Mouse (Mus musculus): ENCODE results near the gene Slc30a10.

Slc30a10 gene

DNA sequence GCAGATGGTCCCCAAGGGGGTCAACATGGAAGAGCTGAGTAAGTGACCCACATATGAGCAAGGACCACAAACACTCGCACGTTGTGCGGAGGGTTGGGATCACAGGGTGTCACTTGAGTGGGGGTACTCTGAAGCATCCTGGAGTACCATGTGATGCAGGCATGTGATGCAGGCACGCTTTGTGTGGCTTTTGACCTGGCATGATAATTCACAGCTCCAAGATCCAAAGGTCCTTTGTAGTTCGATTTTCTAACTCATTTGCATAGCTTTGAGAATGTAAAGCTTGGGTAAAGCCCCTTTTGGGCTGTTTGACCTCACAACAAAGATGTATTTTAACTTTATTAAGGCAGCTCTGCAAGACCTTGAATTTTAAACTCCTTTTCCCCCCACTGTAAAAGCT is 8.2 kb downstream of the Slc30a10 start:
- DNase-seq (ENCODE audit: low spot score), result no peak

DNA sequence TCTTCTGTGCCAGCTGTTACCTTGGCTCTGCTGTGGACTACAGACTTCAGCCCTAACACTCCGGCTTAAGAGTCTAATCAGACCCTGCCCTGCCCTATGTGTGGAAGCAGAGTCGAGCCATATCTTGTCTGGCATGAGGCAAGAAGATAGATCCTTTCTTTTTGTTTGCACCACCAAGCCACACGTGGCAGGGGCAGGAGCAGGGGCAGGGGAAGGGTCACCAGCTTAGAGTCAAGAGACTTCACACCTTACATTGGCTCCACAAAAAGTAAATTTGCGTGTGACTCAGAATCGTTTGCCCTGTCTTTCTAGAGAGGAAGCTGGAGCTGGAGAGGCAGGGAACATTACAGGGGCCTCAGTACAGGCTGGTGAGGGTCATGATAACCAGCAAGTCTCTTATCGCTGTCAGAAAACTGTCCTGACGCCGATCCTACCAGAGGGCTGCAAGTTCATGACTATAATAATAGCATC is 14.9 kb downstream of the Slc30a10 start:
- DNase-seq (ENCODE audit: low spot score), result peak; percentile 76

DNA sequence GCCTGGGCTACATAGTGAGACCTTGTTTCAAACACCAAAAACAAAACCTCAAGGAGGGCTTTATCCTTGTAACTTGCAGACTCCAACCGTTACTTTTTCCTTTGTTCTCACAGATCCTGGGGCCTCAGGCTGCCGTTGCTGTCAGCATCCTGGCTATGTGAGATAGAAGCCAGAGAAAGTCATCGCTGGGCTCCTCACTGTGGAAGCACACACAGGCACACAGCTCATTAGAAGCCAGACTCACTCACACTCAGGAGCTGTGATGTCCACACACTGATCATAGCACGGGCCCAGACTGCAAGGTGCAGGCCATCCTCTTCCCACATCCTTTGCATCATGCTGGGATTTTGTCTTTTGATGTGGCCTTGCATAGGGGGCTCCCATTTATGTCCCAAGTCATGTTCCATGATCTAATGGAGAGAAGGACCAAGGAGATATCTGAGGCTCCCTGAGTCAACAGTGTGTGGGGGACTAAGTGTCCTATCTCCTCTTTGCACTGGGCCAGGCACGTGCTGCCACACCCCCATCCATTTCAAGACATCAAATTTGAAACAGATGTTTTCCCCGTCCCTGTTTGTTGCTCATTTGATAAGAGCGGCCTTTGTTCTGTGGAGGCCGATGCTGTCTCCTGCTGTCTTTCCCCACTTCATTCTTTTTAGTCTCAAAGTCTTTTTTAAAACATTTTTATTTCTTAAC is 17.5 kb downstream of the Slc30a10 start:
- DNase-seq (ENCODE audit: low spot score), result peak; percentile 89

DNA sequence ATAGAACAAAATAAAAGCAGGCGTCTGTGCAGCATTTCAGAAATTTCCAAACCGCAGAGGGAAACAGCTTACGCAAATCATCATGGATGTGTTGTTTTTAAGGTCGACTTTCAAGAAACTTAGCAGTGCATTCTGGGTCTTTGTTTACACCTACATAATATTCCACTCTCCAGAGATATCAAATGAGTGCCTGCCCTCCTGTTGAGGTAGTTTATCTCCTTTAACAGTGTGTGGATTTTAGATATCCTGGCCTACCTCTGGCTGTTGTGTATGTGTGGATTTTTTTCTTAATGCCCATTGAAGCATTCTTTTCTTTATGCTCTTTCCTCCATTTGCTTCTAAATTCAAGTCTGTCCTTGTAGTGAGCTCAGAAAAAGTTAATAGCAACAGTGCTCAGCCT is 18.1 kb downstream of the Slc30a10 start:
- DNase-seq (ENCODE audit: low spot score), result peak; percentile 50

DNA sequence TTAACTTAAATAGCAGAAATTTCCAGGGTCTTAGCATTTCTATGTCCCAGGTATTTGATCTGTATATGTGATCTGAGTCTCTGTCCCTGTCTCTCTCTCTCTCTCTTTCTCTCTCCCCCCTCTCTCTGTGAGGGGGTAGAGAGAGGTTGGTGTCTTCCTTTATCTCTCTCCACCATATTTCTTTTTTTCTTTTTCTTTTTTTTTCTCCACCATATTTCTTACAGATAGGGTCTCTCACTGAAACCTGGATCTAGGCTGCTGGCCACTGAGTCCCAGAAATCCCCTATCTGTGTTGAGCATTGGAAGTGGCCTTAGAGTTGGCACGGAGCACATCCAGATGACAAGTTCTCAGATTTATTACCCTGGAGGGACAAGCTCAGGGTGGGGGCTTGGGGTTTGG is 18.8 kb downstream of the Slc30a10 start:
- DNase-seq (ENCODE audit: low spot score), result no peak

DNA sequence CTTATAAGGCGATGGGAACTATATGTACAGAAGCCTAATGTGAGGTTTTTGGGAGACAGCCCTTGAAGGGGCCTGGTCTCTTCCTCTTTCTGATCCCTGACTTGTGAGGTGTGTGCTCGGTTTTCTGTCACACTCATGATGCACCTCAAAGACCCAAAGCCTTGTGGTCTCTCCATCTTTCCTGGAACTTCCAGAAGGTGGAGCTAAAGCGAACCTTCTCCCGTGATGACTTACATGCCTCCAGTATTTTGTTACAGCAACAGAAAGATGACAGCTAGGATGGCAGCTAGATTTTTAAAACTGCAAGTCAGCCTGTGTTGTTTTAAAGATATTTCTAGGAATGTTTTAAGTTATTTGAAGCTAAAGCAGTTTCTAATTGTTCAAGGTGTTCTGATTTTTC is 25.2 kb downstream of the Slc30a10 start:
- no peak for DNase-seq (ENCODE audit: low spot score)

DNA sequence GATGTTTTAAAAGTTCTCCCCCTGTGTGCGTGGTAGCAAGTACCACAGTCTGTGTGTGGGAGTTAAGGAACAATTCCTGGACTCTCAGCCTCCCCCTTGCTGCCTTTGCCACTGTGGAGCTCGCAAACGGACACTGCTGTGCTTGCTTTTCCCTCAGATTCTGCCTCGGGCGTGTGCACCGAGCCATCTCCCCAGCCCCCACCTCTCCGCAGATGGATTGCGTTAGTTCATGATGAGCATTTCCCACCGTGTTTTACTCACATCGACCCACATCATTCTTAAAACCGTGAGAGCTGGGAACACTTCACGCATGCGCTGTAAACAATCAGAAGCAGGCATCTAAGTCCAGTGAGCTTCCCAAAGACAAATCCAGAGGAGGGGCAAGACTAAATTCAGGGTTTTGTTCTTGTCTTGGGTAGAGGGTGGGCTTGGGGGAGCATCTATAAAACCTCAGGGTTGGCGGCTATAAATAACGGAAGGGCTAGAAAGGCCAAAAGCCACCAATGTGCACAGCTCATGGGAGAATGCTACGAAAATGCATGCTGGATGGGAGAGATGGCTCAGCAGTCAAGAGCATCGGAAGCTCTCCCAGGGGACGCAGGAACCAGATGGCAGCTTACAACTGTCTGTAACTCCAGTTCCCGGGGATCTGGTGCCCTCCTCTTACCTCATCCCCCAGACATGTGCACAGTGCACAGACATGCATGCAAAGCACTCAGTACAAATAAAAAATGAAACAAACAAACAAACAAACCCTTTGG is 27.5 kb downstream of the Slc30a10 start:
- DNase-seq (ENCODE audit: low spot score), result no peak

DNA sequence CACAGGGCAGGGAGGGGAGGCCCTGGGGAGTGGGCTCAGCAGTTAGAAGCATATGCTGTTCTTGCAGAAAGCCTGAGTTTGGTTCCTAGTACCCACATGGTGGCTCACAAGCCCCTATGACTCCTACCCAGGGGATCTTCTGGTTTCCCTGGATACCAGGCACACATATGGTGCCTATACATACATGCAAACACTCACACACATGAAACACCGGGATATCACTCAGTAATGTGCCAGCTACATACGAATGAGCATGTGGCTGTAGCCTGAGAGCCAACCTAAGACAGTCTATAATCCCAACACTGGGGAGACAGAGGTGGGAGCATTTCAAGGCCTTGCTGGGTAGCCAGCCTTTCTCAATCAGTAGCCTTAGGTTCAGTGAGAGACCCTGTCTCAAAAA is 28.1 kb downstream of the Slc30a10 start:
- no peak for DNase-seq (ENCODE audit: low spot score)

DNA sequence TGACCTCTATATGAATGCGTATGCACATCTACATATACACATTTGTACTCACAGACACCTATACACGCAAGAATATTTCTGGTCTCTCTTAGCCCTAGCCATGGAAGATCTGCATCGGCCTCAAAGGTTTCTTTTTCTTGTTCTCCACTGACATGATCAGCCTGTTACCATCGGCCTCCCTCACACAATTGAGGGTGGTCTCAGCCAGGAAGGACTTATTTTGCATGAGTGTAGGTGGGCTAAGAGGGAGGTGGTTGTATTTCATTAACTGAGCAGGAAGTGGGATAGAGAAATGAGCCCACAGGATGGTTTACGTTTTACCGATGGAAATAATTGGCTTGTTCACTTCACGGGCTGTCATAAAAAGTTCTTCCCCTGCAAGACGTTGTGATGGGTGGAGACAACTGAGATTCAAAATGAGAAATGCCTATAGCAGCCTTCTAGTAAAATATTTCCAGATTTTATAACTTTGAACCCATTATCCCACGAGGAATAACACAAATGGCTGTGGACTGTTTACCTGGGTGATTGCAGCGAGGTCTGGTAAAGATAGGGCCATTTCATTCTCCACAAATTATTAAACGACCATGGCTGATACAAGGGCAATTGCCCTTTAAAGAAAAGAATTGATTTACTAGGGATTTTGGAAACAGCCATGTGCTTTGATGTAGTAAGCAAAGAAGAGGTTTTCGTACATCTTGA is 28.9 kb downstream of the Slc30a10 start:
- no peak for DNase-seq (ENCODE audit: low spot score)

DNA sequence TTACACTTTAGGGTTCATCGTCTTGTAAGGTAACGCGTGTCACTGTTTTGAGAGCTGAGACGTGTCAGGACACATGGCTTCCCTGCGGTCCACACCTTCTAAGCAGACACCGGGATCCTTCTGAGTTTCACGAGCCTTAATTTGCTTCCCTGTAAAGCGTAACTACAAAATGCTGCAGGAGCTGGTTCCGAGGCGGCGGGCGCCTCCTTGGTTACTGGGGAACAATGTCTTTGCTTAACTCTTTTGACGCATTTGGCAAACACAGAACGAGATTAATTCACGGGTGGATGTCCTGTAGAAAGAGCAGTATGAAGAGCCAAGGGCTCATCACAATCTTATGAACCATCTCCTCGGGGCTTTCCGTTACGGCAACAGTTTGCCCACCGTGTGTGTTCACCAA is 29.6 kb downstream of the Slc30a10 start:
- no peak for DNase-seq (ENCODE audit: low spot score)

DNA sequence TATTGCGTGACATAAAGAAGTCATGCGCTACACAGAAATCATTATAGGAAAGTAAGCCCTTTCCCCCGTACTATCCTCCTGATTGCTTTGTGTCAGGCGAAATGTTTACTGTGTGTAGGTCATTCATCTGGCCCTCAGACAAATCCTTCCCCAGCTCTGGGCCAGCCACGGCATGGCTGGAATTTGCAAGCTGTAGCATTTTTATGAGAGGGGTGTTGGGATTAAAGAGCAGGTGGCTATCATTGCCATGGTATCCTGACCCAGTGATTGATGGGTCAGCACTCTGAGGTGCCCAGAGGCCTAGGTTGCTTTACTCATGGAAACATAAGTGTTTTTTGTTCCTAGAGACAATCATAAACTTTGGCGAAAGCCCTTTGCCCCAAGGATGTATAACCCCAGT is 35.2 kb downstream of the Slc30a10 start:
- no peak for DNase-seq (ENCODE audit: low spot score)

DNA sequence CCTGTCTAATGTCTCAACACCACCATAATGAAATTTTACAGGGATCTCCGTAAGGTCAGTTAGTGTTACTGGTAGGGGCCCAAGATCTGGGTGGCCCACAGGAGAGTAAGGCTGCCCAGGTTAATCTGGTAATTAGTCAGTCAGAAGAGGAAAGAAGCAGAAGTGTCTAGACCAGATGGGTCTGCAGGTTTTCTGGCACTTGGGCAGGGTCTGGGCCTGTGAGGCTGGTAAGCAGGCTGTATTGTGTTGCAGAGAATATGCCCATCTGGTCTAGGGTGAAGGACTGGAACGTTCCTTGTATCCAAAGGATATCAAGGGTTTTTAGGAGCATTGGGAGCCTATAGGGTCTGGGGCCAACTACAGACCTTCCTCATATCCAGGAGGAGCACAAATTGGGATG is 36.0 kb downstream of the Slc30a10 start:
- no peak for DNase-seq (ENCODE audit: low spot score)

DNA sequence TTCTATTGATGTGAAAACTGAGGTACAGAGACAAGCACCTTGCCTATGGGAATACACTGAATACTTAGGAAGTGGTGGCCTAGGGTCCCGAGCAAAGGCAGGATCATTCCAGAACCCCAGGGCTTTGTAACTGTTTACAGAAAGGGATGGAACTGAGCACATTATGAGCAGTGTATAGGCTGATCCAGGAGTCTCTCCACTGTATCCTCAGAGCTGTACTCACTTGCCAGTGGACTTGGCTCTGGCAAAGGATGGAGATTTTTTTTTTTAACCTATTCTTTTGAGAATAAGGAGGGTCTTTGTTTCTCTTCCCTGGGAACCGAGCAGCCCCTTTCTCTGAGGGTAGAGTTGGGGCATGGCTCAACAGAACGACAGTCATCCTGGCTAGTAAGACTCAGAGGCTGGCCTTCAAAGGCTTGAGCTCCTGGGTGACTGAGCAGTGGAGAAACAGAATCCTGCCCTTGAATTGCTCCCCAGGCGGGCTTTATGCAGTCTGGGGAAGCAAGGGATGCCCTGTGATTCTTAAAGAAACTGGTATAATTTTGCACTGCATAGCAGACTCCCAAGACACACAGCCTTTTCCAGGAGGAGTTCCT is 38.9 kb downstream of the Slc30a10 start:
- no peak for DNase-seq (ENCODE audit: low spot score)

DNA sequence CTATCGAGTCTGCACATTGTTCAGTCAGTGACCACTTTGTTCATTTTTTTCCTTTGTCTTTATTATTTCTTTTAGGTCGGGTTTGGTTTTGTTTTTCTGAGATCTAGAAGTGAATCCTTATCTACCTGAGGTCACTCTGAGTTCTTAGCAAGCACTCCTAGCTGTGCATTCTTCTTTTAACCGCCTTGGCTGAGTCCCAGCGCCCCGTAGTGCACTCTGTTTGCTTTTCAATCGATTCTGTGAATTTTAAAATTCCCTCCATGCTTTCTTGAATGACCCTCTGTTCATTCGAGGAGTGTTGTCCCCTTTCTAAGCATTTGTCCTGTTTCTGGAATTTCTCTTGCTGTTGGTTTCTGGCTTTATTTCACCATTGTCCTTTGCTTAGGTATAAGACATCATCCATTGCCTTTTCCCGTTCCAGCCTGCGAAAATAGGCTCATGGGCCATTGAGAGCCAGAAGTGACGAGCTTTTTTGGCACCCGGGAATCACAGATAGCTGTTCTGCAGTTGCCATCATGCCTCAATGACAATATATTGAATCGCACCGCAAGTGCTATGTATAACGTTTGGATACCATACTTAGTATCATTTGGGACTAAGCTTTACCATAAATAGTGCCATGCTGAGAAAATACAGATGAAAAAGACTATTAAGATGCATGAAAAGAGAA is 42.3 kb downstream of the Slc30a10 start:
- DNase-seq (ENCODE audit: low spot score), result no peak

DNA sequence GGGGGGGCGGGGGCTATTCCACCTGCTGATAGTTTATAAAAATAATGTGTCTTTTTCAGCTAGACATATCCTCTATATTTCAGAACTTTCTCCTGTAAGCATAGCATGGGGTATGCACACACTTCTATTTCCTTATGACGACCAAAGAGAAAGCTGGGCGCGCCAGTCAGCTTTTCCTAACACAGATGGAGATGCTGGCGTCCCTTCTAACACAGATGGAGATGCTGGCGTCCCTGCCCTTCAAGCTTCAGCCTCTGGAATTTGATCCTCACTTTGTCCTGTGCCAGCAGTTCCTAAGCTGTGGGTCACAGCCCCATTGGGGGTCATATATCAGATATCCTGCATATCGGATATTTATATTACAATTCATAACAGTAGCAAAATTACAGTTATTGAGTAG is 46.0 kb downstream of the Slc30a10 start:
- DNase-seq (ENCODE audit: low spot score), result no peak

DNA sequence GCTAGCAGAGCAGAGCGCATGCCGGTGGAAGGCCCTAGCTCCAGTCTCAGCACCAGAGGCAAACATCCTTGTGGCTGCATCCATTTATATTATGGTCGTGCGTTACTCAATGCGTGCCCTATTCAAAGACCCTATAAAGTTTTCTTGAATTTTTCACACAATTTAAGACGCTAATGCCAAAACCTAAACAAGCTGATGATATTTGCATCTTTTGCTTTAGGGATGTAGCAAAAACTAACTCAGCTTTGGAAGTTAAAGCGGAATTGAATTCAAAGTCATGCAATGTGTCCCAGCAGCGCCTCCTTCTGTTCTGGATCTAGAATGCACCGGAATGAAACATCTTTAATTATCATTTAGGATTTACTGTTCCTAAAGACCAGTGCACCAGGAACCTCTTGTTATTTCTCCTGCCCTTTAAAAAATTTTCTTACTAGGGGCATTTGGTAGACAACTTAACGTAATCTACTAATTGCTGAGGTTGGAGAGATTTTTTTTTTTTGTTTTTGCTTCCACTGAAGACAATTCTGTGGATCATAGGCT is 47.2 kb downstream of the Slc30a10 start:
- DNase-seq (ENCODE audit: low spot score), result peak; percentile 77

DNA sequence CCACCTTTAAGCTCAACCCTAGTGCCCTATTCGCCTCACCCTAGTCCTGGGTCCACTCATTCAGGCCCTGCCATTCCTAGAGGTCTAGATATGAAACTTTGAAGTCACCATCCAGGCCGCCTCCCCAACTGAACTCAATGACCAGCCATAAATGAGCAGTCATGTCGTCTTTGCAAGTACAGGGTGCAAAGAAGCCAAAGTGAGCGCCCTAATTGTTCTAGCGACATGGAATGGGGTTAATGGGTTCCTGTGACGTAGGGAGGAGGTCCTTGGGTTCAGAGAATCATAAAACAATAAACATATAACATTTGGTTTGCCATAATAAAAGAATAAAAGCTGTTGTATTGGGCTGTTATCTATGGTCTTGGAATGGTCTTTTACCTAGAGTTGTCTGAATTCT is 47.9 kb downstream of the Slc30a10 start:
- DNase-seq (ENCODE audit: low spot score), result no peak

DNA sequence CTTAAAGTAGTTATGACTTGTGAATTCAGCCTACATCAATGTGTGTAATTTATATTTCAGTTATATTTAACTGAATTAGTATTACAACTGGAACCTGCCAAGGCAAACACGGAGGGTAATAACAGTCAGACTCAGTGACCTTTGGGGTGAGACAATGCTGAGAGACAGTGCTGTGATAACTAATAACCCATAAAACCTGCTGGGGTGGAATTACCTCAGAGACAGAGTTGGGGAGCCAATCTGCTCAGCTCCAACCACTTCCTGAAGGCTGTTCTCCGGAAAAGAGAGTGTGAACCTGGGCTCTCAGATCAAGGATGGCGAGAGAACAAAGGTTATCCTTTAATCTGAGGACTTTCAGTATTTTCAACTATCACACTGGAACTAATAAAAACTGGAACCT is 54.4 kb downstream of the Slc30a10 start:
- DNase-seq (ENCODE audit: low spot score), result no peak

DNA sequence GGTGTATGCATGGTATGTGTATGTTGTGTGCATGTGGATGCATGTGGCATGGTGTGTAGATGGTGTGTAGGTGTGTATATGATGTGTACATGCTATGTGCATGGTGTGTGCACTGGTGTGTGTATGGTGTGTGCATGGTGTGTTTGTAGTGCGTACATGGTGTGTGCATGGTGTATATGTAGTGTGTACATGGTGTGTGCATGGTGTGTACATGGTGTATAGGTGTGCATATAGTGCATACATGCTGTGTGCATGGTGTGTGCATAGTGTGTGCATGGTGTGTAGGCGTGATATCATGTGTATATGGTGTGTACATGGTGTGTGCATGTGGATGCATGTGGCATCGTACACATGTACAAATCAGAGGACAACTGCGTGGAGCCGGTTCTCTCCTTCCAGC is 56.7 kb downstream of the Slc30a10 start:
- no peak for DNase-seq (ENCODE audit: low spot score)

DNA sequence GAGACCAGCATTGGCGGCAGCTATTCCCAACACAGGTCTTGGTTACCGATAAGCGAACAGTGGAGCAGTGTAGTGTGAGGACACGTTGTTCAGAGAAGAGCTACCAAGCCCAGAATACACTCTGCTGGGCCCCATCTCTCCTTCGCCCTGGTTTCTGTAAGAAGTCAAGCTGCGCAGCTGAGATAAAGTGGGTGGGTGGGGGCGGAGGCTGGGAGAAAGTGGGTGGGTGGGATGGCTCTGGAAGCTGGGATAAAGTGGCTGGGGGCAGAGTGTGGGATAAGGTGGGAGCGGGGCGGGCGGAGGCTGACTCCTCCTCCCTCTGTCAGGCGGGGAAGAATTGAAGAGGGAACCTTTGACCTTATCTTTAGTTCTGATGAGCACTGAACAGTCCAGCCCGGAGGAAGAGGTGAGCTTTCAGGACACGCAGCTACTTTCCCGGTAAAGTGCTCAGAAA is 60.9 kb downstream of the Slc30a10 start:
- DNase-seq (ENCODE audit: low spot score), result peak; percentile 89

DNA sequence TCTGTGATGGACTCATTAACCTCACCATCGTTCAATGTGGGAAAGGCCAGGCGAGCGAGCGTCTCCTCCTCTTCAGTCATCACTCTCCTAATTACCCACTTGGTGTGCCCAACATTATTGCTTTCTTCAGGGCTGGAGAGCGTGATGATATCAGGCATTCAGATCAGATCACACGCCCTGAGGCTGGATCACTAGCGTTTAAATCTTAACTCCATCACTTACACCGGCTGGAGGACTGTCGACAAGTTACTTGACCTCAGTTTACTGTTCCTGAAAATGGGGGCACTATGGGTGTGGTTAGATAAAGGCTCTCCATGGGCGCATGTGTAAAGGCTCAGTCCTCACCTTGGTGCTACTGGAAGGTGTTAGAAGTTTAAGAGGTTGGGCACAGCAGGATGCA is 61.4 kb downstream of the Slc30a10 start:
- peak; percentile 57 for DNase-seq (ENCODE audit: low spot score)

DNA sequence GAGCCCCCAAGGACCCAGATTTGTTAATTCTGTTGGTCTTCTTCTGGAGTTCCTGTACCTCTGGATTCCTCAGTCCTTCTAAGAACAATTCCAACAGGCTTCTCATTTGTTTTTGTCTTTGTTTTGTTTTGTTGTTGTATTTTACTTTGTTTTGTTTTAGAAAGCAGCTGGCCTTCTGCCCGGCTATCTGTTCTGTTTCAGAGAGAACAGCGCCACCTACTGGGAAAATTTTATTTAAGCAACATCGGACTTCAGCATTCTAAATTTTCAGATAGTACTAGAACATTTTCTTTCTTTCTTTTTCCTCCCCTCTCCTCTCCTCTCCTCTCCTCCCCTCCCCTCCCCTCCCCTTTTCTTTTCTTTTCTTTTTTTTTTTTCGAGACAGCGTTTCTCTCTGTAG is 62.9 kb downstream of the Slc30a10 start:
- DNase-seq (ENCODE audit: low spot score), result peak; percentile 88
